Mouse (Mus musculus) lung, postnatal 36 days (tissue): ENCODE measurements around the gene Snap91.

Source experiments
- DNase-seq: peaks from one replicate; pipeline ENCODE4 v3.0.0; 2022; ENCODE audit warnings: mixed read lengths

The Snap91 gene

GRCm38 (mm10) chr9:86880113-86880972, at the start of gene Snap91:
Gene Snap91, minus strand, starts transcription at chr9:86880654.
- DNase-seq = no peak

GRCm38 (mm10) chr9:86926519-86926918, 46.1 kb upstream of the Snap91 start:
- no peak for DNase-seq

- DNase-seq = no peak
Measured at GRCm38 (mm10) chr9:86925688-86926087, 45.2 kb upstream of the Snap91 start.

GRCm38 (mm10) chr9:86922430-86922829, 42.0 kb upstream of the Snap91 start:
- DNase-seq = no peak

- DNase-seq = no peak
Measured at GRCm38 (mm10) chr9:86916543-86916942, 36.1 kb upstream of the Snap91 start.

- DNase-seq = no peak
Measured at GRCm38 (mm10) chr9:86899502-86900199, 19.2 kb upstream of the Snap91 start.

GRCm38 (mm10) chr9:86879216-86880112, 990 bp downstream of the Snap91 start:
- no peak for DNase-seq

GRCm38 (mm10) chr9:86878716-86879115, 1.7 kb downstream of the Snap91 start:
- no peak for DNase-seq

- DNase-seq = no peak
Measured at GRCm38 (mm10) chr9:86873681-86874080, 6.8 kb downstream of the Snap91 start.

- no peak for DNase-seq
Measured at GRCm38 (mm10) chr9:86869586-86870338, 10.7 kb downstream of the Snap91 start.

- DNase-seq = no peak
Measured at GRCm38 (mm10) chr9:86858101-86858500, 22.4 kb downstream of the Snap91 start.

- DNase-seq = no peak
Measured at GRCm38 (mm10) chr9:86857626-86858025, 22.8 kb downstream of the Snap91 start.

GRCm38 (mm10) chr9:86852861-86853260, 27.6 kb downstream of the Snap91 start:
- no peak for DNase-seq

- DNase-seq = no peak
Measured at GRCm38 (mm10) chr9:86851689-86852088, 28.8 kb downstream of the Snap91 start.

GRCm38 (mm10) chr9:86850452-86851207, 29.8 kb downstream of the Snap91 start:
- no peak for DNase-seq

- no peak for DNase-seq
Measured at GRCm38 (mm10) chr9:86843747-86844353, 36.6 kb downstream of the Snap91 start.

GRCm38 (mm10) chr9:86829792-86830191, 50.7 kb downstream of the Snap91 start:
- no peak for DNase-seq

- no peak for DNase-seq
Measured at GRCm38 (mm10) chr9:86829034-86829433, 51.4 kb downstream of the Snap91 start.

GRCm38 (mm10) chr9:86819366-86819765, 61.1 kb downstream of the Snap91 start:
- no peak for DNase-seq

GRCm38 (mm10) chr9:86817673-86818072, 62.8 kb downstream of the Snap91 start:
- DNase-seq = no peak

GRCm38 (mm10) chr9:86814340-86814739, 66.1 kb downstream of the Snap91 start:
- no peak for DNase-seq
